Mouse (Mus musculus) inflammation-experienced regulatory T-cells, adult 6 months (primary cell): ENCODE data around the gene Mthfd1l. TPM values are rescaled to one million over a fixed set of nuclear protein-coding genes. Genes with fewer than 3 reads are reported as not detected.

Source experiments
- ATAC-seq: one replicate; pipeline ENCODE4 v1.8.0; 2017
- polyA plus RNA-seq, 3 experiments: library from polyadenylated mRNA; unstranded; fragments of 100-300 nt; shearing (Covaris generic); gene quantifications; one replicate each; pipeline ENCODE4 v1.2.1; 2017

Mthfd1l gene
- polyA plus RNA-seq, 3 experiments from 2014 or later, result 13.2 to 17.9 (median 15.8) TPM

DNA sequence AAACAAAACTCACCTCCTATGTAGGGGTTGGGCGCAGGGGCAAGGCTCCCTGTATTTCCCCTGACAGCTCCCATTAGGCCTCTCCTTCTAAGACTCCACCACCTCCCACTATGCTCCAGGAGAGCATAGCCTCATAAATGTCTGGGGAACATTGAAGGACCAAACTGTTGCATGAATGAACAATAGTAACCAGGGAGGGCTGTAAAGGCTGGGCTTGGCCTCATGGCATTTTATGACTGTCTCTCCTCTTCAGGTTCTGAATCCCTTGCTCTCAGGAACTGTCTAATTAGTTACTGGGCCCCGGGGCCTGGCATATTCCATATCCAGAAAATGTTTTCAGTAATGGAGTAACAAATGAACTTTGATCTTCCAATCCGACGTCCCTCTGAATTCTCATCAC, 112.0 kb downstream of the Mthfd1l start:
- no peak for ATAC-seq

- ATAC-seq, result no peak
Measured at GRCm38 (mm10) chr10:4085363-4086141, 112.6 kb downstream of the Mthfd1l start.

GRCm38 (mm10) chr10:4087563-4087962, 114.6 kb downstream of the Mthfd1l start:
- ATAC-seq, result no peak

DNA sequence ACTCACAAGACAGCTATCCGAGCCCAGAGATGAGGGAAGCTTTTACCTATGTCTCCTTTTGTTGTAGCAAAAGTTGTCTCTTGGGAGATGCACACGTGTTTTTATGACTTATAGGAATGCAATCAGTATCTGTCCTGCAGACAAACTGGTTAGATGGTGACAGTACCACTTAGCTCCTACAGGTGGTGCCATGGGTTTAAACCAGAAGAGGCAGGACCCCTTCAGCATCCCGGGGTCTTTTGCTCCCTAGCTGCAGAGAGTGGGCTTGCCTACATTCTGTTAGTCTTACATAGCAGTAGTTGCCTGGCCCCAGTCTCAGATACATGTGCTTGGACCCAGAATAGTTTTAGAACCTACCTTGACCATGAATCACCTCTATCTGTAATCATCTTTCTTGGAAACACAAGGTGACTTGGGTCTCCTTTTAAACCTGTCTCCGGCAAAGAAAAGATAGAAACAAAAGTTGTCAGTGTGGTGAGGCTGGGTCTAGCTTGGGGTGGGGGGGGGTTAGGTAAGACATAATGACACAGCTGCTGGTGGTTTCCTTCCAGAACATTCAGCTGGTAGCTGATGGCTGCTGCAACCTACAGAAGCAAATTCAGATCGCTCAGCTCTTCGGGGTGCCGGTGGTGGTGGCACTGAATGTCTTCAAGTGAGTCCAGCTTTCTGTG, 116.0 kb downstream of the Mthfd1l start:
- ATAC-seq, result peak; percentile 54

DNA sequence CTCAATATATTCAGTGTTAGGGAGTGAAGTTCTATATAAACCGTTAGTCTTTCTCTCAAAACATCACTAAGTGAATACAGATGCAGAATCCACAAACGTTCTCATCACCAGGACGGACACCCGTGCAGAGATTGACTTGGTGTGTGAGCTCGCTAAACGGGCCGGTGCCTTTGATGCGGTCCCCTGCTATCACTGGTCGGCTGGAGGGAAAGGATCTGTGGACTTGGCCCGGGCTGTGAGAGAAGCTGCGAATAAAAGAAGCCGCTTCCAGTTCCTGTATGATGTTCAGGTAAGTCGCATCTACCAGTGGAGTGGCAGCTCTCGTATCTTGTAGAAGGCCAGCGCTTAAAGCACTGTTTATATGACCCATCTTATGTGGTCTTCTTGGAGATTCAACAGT, 117.0 kb downstream of the Mthfd1l start:
- ATAC-seq, result no peak

GRCm38 (mm10) chr10:4092990-4093389, 120.1 kb downstream of the Mthfd1l start:
- ATAC-seq, result no peak

- no peak for ATAC-seq
Measured at GRCm38 (mm10) chr10:4094093-4094817, 121.3 kb downstream of the Mthfd1l start.

DNA sequence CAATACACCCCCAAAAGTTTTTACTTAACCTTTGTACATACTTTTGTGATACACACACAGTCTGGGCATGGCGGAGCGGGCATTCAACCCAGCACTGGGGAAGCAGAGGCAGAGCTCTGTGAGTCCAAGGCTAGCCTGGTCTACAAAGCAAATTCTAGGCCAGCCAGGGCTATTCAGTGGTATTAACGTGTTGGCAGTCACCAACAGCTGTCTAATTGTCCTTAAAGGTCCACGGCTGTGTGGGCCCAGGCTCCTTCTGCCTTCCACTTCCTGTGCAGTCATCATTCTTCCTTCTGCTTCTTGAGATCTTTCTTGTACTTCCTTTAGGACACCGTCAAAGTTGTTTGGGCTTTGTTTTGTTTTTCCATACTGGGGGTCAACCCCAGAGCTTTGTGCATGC, 123.2 kb downstream of the Mthfd1l start:
- no peak for ATAC-seq

GRCm38 (mm10) chr10:4100007-4100406, 127.1 kb downstream of the Mthfd1l start:
- ATAC-seq, result peak; percentile 58

- no peak for ATAC-seq
Measured at GRCm38 (mm10) chr10:4105676-4106528, 133.0 kb downstream of the Mthfd1l start.

DNA sequence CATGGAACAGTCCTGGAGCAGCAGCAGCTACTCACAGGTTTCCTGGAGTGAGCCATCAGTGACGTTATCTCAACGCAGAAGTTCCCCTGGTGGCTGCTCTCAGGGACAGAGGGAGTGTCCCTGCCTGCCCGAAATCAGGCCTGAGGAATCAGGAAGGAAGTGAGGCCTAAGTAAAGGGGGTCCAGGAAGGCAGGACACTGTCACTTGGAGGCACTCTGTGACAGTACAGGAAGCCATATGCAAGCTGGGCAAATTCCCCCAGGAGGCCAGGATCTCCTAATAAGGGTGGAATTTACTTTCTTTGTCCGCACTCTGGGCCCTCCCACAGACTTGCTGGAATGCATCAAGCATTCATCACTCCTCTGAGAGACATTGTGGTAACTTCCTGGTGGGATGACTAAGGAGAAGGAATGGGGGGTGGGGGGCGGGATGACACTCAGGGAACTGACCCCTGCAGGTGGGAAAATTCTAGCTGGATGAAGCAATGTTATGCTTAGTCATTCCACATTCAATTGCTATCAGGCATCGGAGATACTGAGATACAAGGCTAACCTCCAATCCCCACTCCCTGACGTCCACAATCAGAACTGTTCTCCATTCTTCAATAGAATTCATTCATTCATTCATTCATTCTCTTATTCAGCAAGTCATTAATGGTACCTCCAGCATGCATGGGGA, 134.9 kb downstream of the Mthfd1l start:
- no peak for ATAC-seq

DNA sequence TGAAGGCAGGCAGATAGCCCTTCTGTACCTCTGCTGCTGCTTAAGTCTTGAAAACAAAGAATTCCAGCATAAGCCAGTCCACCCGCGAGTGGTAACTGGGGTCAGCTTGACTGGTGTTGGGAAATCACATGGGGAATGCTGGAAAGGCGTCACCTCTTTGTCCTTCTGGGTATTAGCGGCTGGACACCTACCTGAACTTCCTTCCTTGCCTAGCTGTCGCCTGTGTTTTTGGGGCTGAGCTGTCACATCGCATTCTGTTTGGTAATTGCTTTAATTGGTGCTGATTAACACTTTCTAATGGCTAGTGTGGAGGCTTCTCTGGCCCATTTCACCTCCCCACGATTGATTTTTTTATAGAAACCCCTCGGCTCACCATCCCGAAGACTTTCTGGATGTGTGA, 135.5 kb downstream of the Mthfd1l start:
- no peak for ATAC-seq

GRCm38 (mm10) chr10:4111095-4111794, 138.3 kb downstream of the Mthfd1l start:
- no peak for ATAC-seq

DNA sequence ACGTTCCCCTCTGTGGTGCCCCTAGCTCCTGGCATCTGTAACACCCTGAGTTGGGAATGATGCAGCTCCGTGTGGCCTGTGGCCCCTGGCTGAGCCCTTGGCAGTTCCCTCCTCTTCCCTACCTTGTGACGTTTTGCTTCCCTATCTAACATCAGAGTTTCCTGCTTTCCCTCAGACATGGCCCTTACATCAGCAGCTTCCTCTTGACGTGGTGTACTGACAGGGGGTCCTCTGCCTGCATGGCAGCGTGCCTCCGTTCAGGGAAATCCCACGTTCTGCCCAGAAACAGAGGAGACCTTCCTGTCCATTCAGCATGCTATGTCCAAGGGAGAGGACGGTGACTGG, 138.8 kb downstream of the Mthfd1l start:
- ATAC-seq, result no peak

DNA sequence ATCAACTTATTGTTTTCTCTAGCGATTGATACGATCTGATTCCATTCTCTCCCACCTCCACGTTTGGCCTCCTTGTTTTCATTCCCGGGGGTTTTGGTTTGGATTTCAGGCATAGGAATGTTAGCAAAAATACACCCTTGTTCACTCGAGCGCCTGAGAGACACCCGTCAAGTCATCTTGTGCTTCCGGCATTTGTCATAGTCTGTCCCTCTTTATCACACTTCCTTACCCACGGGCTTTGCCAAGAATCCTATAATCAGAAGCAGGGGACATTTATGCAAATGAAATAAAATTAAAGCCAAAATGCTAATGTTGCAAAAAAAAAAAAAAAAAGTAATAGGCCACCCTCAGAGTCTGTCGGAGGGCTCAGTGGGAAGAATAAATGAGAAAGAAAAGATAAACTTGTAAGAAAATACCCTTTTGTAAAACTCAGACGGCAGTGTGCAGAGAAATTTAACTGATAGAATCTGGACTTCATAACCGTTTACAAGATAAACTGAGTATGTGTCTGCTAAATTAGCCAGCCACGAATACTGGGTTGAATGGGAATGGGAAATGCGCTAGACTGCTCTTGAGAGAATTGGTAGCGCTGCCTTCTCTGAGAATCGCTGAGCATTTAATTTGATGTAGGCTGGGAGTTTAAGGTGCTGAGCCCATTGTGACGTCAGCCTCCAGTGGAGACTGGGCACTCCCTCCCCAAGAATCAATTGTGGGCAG, 139.9 kb downstream of the Mthfd1l start:
- ATAC-seq, result no peak

GRCm38 (mm10) chr10:4113328-4113658, 140.4 kb downstream of the Mthfd1l start:
- no peak for ATAC-seq

DNA sequence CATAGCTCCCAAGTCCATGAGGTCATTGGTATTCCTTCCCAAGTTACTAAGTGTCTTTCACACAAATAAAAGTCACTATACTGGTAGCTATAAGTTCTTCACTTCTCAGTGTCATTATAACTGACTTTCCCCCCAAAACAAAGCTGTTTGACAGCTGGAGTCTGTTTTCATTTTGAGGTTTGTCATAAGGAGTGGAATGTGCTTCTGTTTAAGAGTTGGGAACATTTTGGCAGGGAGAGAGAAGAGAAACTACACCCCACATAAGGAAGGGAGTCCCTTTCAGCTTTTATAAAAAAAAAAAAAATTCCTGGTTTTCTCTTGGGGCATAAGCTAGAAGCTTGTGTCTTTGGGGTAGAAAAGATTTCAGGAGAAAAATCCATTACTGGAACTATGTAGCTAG, 143.7 kb downstream of the Mthfd1l start:
- no peak for ATAC-seq

DNA sequence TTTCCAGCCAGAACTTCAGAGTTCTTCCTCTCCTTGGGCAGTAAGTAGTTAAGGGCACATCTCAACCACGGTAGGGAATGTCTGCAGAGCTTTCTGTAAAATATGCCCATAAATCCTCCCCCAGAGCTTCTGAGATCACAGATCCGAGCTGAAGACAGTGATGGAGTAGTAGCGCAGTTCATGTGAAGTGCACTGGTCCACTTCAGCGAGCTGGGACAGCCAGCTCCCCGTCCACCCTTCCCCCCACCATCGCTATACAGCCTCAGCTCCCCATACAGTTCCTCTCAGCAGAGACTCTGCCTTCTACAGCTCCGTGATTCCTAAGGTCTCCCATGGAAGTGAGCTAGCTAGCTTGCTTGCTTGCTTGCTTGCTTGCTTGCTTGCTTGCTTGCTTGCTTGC, 144.2 kb downstream of the Mthfd1l start:
- no peak for ATAC-seq

DNA sequence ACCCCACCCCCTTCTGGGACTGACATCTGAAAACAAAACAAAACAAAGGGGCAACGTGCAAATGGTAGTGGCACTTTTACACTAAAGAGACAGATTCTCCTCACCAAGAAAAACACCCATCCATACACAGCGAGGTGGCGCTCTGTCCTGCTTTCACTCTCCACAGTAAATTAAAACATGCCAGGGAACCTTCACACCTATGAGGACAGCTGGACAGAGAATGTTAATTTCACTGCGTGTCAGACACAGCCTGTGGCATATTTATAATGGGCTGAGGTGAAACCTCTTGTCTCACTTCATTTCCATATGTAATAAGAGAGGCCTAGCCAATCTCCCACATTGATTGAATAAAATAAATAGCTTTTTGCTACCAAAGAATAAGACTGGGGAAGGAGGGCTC, 146.4 kb downstream of the Mthfd1l start:
- no peak for ATAC-seq

DNA sequence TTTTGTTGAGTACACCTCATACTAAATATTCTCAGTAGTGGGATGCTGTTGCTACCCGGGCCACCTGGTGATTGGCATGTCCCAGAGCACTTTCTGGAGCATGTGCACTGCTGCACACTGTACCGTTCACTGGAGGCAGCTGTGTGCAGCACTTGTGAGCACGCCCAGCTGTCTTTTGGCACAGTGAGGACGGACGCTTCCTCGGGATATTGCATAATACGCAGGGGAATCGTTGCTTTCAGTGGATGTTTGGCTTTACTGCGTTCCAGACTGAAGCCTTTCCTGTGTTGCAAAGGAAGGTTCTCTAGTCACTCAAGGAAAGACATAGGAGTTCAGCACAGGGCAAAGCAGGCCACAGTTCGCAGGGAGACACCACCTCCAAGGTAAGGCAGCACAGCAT, 147.8 kb downstream of the Mthfd1l start:
- ATAC-seq, result no peak

GRCm38 (mm10) chr10:4121197-4121596, 148.3 kb downstream of the Mthfd1l start:
- no peak for ATAC-seq
